Mouse (Mus musculus) limb, embryonic 13.5 days (tissue): ENCODE data around the gene Gpld1. TPM values are rescaled to one million over a fixed set of nuclear protein-coding genes. Genes with fewer than 3 reads are reported as not detected.

Experiments used
- ATAC-seq: fragments of 200-750 bp; cut with Nextera tagmentation; 2 replicates; pipeline ENCODE4 v1.8.0; 2017; ENCODE audit warnings: low read depth, moderate number of reproducible peaks, moderate TSS enrichment; ENCODE audit not compliant: low FRiP score
- H3K27ac ChIP-seq: fragments of 300-500 bp; sonication (generic); 2 replicates; pipeline ENCODE4 v1.5.1; 2015; ENCODE audit warnings: inconsistent platforms, mild to moderate bottlenecking, moderate library complexity
- H3K27me3 ChIP-seq: fragments of 300-500 bp; sonication (generic); 2 replicates; pipeline ENCODE4 v1.6.1; 2015; ENCODE audit warnings: mild to moderate bottlenecking, inconsistent platforms
- H3K36me3 ChIP-seq: fragments of 300-500 bp; sonication (generic); 2 replicates; pipeline ENCODE4 v1.6.1; 2015; ENCODE audit warnings: inconsistent platforms, mild to moderate bottlenecking, moderate library complexity
- H3K4me1 ChIP-seq: fragments of 300-500 bp; sonication (generic); 2 replicates; pipeline ENCODE4 v1.6.1; 2015; ENCODE audit warnings: inconsistent platforms
- H3K4me2 ChIP-seq: fragments of 300-500 bp; sonication (generic); replicated peaks from 2 replicates; pipeline ENCODE4 v1.6.1; 2015; ENCODE audit warnings: inconsistent platforms, mild to moderate bottlenecking, moderate library complexity
- H3K4me3 ChIP-seq: fragments of 300-500 bp; sonication (generic); 2 replicates; pipeline ENCODE4 v1.5.1; 2015; ENCODE audit warnings: moderate library complexity, mild to moderate bottlenecking, inconsistent platforms
- H3K9ac ChIP-seq: fragments of 300-500 bp; sonication (generic); 2 replicates; pipeline ENCODE4 v1.6.1; 2015; ENCODE audit warnings: mild to moderate bottlenecking, inconsistent platforms
- H3K9me3 ChIP-seq: fragments of 300-500 bp; sonication (generic); 2 replicates; pipeline ENCODE4 v1.6.1; 2016; ENCODE audit warnings: inconsistent platforms
- WGBS: fragments of 180-500 bp; shearing (Covaris S2); methylation state at CpG from one replicate; pipeline ENCODE4 v1.1.7; 2015; 5-methylcytosine and 5-hydroxymethylcytosine counted together
- polyA plus RNA-seq: library from polyadenylated mRNA; unstranded; fragments of >200 nt; fragmentation: Nextera tagmentation; extraction: Ambion mirVana; gene quantifications from 2 replicates; pipeline ENCODE4 v1.2.1, GENCODE M21; 2015

The Gpld1 gene
- 0.65 and 0.88 TPM in 2 replicates for polyA plus RNA-seq

- Histone ChIP-seq H3K27ac (no peak within 1 kb of the TSS), H3K9me3 (no peaks in the 10 kb centered on the region), H3K4me3 (no peak within 1 kb of the TSS), H3K4me1 (peaks cover 7% of the 10 kb centered on the region), H3K36me3 (no peaks in the 10 kb centered on the region), H3K9ac (no peak within 1 kb of the TSS), H3K27me3 (no peaks in the 10 kb centered on the region), H3K4me2 (no peak within 1 kb of the TSS)
- WGBS, result 68% methylated on average over 17 of the region's 17 CpGs
- no peak for ATAC-seq
These were observed at the start of gene Gpld1 for GRCm38 (mm10) chr13:24942512-24943282. Gene Gpld1 (plus strand): TSS chr13:24943152.

GRCm38 (mm10) chr13:24893880-24894279 is 49.1 kb upstream of the Gpld1 start:
- Histone ChIP-seq H3K4me2 (no peak overlapping the region), H3K27ac (no peak overlapping the region), H3K36me3 (no peaks in the 10 kb centered on the region), H3K9me3 (no peaks in the 10 kb centered on the region), H3K9ac (no peak overlapping the region), H3K4me1 (no peaks in the 10 kb centered on the region), H3K27me3 (no peaks in the 10 kb centered on the region), H3K4me3 (no peak overlapping the region)
- 76% methylated on average over 2 of the region's 2 CpGs for WGBS
- no peak for ATAC-seq

GRCm38 (mm10) chr13:24901916-24902315 is 41.0 kb upstream of the Gpld1 start:
- H3K27me3 ChIP-seq, result no peaks in the 10 kb centered on the region
- no peak overlapping the region for H3K27ac ChIP-seq
- no peak overlapping the region for H3K4me2 ChIP-seq
- H3K4me1 ChIP-seq, result no peaks in the 10 kb centered on the region
- 83% methylated on average over 2 of the region's 2 CpGs for WGBS
- ATAC-seq, result no peak
- no peak overlapping the region for H3K4me3 ChIP-seq
- H3K9me3 ChIP-seq, result no peaks in the 10 kb centered on the region
- no peaks in the 10 kb centered on the region for H3K36me3 ChIP-seq
- H3K9ac ChIP-seq, result no peak overlapping the region

- no peaks in the 10 kb centered on the region for H3K27me3 ChIP-seq
- no peaks in the 10 kb centered on the region for H3K9me3 ChIP-seq
- no peaks in the 10 kb centered on the region for H3K36me3 ChIP-seq
- H3K4me3 ChIP-seq, result no peak overlapping the region
- no peak overlapping the region for H3K27ac ChIP-seq
- WGBS, result 80% methylated on average over 6 of the region's 6 CpGs
- no peak overlapping the region for H3K4me2 ChIP-seq
- ATAC-seq, result no peak
- no peak overlapping the region for H3K9ac ChIP-seq
- H3K4me1 ChIP-seq, result no peaks in the 10 kb centered on the region
These were observed 39.5 kb upstream of the Gpld1 start for GRCm38 (mm10) chr13:24903412-24903811.

GRCm38 (mm10) chr13:24905422-24905821 is 37.5 kb upstream of the Gpld1 start:
- H3K4me3 ChIP-seq, result no peak overlapping the region
- no peaks in the 10 kb centered on the region for H3K4me1 ChIP-seq
- H3K27ac ChIP-seq, result no peak overlapping the region
- no peaks in the 10 kb centered on the region for H3K27me3 ChIP-seq
- no peak for ATAC-seq
- H3K4me2 ChIP-seq, result no peak overlapping the region
- peaks cover 7% of the 10 kb centered on the region; the same call in 1 of the 2 replicates for H3K36me3 ChIP-seq
- 92% methylated on average over 12 of the region's 12 CpGs for WGBS
- no peak overlapping the region for H3K9ac ChIP-seq
- no peaks in the 10 kb centered on the region for H3K9me3 ChIP-seq

- Histone ChIP-seq H3K4me2 (no peak overlapping the region), H3K9me3 (no peaks in the 10 kb centered on the region), H3K36me3 (peaks cover 13% of the 10 kb centered on the region; the same call in 1 of the 2 replicates), H3K27me3 (no peaks in the 10 kb centered on the region), H3K27ac (no peak overlapping the region), H3K4me1 (no peaks in the 10 kb centered on the region), H3K4me3 (no peak overlapping the region), H3K9ac (no peak overlapping the region)
- no peak for ATAC-seq
- WGBS, result 82% methylated on average over 11 of the region's 11 CpGs
These were observed 36.0 kb upstream of the Gpld1 start for GRCm38 (mm10) chr13:24906831-24907570.

- ATAC-seq, result no peak
- H3K27ac ChIP-seq, result no peak overlapping the region
- H3K9me3 ChIP-seq, result no peaks in the 10 kb centered on the region
- H3K4me2 ChIP-seq, result no peak overlapping the region
- H3K4me1 ChIP-seq, result no peaks in the 10 kb centered on the region
- no peaks in the 10 kb centered on the region for H3K27me3 ChIP-seq
- no peak overlapping the region for H3K4me3 ChIP-seq
- WGBS, result 95% methylated on average over 1 of the region's 1 CpGs
- peaks cover 23% of the 10 kb centered on the region; the same call in 1 of the 2 replicates for H3K36me3 ChIP-seq
- no peak overlapping the region for H3K9ac ChIP-seq
These were observed 33.8 kb upstream of the Gpld1 start for GRCm38 (mm10) chr13:24909112-24909511.

- Histone ChIP-seq H3K27me3 (no peaks in the 10 kb centered on the region), H3K4me1 (no peaks in the 10 kb centered on the region), H3K27ac (no peak overlapping the region), H3K4me2 (no peak overlapping the region), H3K9ac (no peak overlapping the region), H3K36me3 (peaks cover 48% of the 10 kb centered on the region), H3K4me3 (no peak overlapping the region), H3K9me3 (no peaks in the 10 kb centered on the region)
- ATAC-seq, result no peak
- WGBS, result 92% methylated on average over 7 of the region's 7 CpGs
These were observed 29.4 kb upstream of the Gpld1 start for GRCm38 (mm10) chr13:24913576-24913975.

- ATAC-seq, result no peak
- Histone ChIP-seq H3K36me3 (peaks cover 51% of the 10 kb centered on the region), H3K27me3 (no peaks in the 10 kb centered on the region), H3K4me2 (no peak overlapping the region), H3K9me3 (no peaks in the 10 kb centered on the region), H3K9ac (no peak overlapping the region), H3K27ac (no peak overlapping the region), H3K4me3 (no peak overlapping the region), H3K4me1 (no peaks in the 10 kb centered on the region)
- WGBS, result 86% methylated on average over 4 of the region's 4 CpGs
These were observed 28.0 kb upstream of the Gpld1 start for GRCm38 (mm10) chr13:24914915-24915314.

GRCm38 (mm10) chr13:24915831-24916230 is 27.1 kb upstream of the Gpld1 start:
- Histone ChIP-seq H3K36me3 (peaks cover 49% of the 10 kb centered on the region), H3K9me3 (no peaks in the 10 kb centered on the region), H3K4me2 (no peak overlapping the region), H3K27me3 (no peaks in the 10 kb centered on the region), H3K4me1 (no peaks in the 10 kb centered on the region), H3K9ac (no peak overlapping the region), H3K27ac (no peak overlapping the region), H3K4me3 (no peak overlapping the region)
- ATAC-seq, result no peak
- 69% methylated on average over 13 of the region's 13 CpGs for WGBS

- 30% methylated on average over 5 of the region's 5 CpGs for WGBS
- Histone ChIP-seq H3K27me3 (no peaks in the 10 kb centered on the region), H3K36me3 (peaks cover 51% of the 10 kb centered on the region), H3K9me3 (no peaks in the 10 kb centered on the region), H3K4me1 (no peaks in the 10 kb centered on the region), H3K27ac (no peak overlapping the region), H3K9ac (no peak overlapping the region), H3K4me2 (no peak overlapping the region), H3K4me3 (no peak overlapping the region)
- peak; percentile 81 for ATAC-seq
These were observed 22.5 kb upstream of the Gpld1 start for GRCm38 (mm10) chr13:24920333-24920977.

- H3K4me3 ChIP-seq, result no peak overlapping the region
- H3K27me3 ChIP-seq, result no peaks in the 10 kb centered on the region
- no peaks in the 10 kb centered on the region for H3K4me1 ChIP-seq
- no peak overlapping the region for H3K27ac ChIP-seq
- WGBS, result 80% methylated on average over 6 of the region's 6 CpGs
- ATAC-seq, result no peak
- H3K4me2 ChIP-seq, result no peak overlapping the region
- peaks cover 55% of the 10 kb centered on the region for H3K36me3 ChIP-seq
- no peaks in the 10 kb centered on the region for H3K9me3 ChIP-seq
- H3K9ac ChIP-seq, result no peak overlapping the region
These were observed 21.7 kb upstream of the Gpld1 start for GRCm38 (mm10) chr13:24921281-24921680.
